Mouse (Mus musculus) C2C12 (cell line): ENCODE measurements around the gene Pmfbp1. TPM values are rescaled to one million over a fixed set of nuclear protein-coding genes. Genes with fewer than 3 reads are reported as not detected.
"Not testable (repeated sequence)": the region's sequence is repeated elsewhere in the genome, so short reads cannot be mapped to it uniquely, and the experiment has no call there.

Source experiments
- H3K27me3 ChIP-seq: one replicate; pipeline ENCODE4 v1.6.1; 2011; ENCODE audit not compliant: control insufficient read depth, insufficient read depth, insufficient read length
- H3K36me3 ChIP-seq: one replicate; pipeline ENCODE4 v1.6.1; 2011; ENCODE audit not compliant: control insufficient read depth, insufficient read depth
- H3K4me3 ChIP-seq: one replicate; pipeline ENCODE4 v1.5.1; 2011; ENCODE audit warnings: mild to moderate bottlenecking, control low read depth; ENCODE audit not compliant: poor library complexity, insufficient read depth, severe bottlenecking
- H3K79me2 ChIP-seq: one replicate; pipeline ENCODE4 v1.6.1; 2011; ENCODE audit not compliant: control insufficient read depth, insufficient read depth
- H3K79me3 ChIP-seq: one replicate; pipeline ENCODE4 v1.6.1; 2011; ENCODE audit warnings: low read depth, control low read depth
- H3ac ChIP-seq: one replicate; pipeline ENCODE3; 2011; ENCODE audit warnings: low read depth; ENCODE audit not compliant: control insufficient read depth, insufficient read length
- CEBPB ChIP-seq: IDR thresholded peaks from one replicate; pipeline ENCODE4 v1.6.1; 2011; ENCODE audit warnings: low read depth, mild to moderate bottlenecking, control low read depth, moderate library complexity
- CTCF ChIP-seq: IDR thresholded peaks from one replicate; pipeline ENCODE4 v1.5.1; 2011; ENCODE audit not compliant: control insufficient read depth, insufficient read depth, insufficient read length
- FOSL1 ChIP-seq: IDR thresholded peaks from one replicate; pipeline ENCODE4 v1.8.0; 2011; ENCODE audit warnings: mild to moderate bottlenecking, low read length; ENCODE audit not compliant: poor library complexity, insufficient read depth, severe bottlenecking
- MAX ChIP-seq: IDR thresholded peaks from one replicate; pipeline ENCODE4 v1.6.1; 2011; ENCODE audit warnings: mild to moderate bottlenecking, control low read depth
- MYOD1 ChIP-seq: IDR thresholded peaks from one replicate; pipeline ENCODE4 v1.6.1; 2011; ENCODE audit warnings: low read depth; ENCODE audit not compliant: control insufficient read depth, insufficient read length
- MYOG ChIP-seq: IDR thresholded peaks from one replicate; pipeline ENCODE4 v1.6.1; 2011; ENCODE audit not compliant: control insufficient read depth, insufficient read length; ENCODE audit errors: extremely low read depth
- USF1 ChIP-seq: IDR thresholded peaks from one replicate; pipeline ENCODE4 v1.6.1; 2011; ENCODE audit warnings: low read depth, mild to moderate bottlenecking, control low read depth, moderate library complexity
- long read RNA-seq, 2 experiments: library from polyadenylated mRNA; unstranded; transcript quantifications; one replicate each; pipeline ENCODE4 v2.0.0; 2019 to 2020
- polyA plus RNA-seq: library from polyadenylated mRNA; unstranded; fragments of >200 nt; fragmentation: generic; extraction: Trizol; gene quantifications from one replicate; pipeline ENCODE4 v1.2.1, GENCODE M21; 2012; ENCODE audit warnings: missing spikeins

The Pmfbp1 gene
- not detected for polyA plus RNA-seq
- long read RNA-seq, experiment 1 = 0 reads
- long read RNA-seq, experiment 2 = 0 reads

GRCm38 (mm10) chr8:109493727-109494126 lies at the start of gene Pmfbp1:
Gene Pmfbp1, plus strand, starts transcription at chr8:109494027.
- H3K79me3 ChIP-seq = no peaks in the 10 kb centered on the region
- H3K4me3 ChIP-seq = no peak within 1 kb of the TSS
- no peaks in the 10 kb centered on the region for H3K79me2 ChIP-seq
- no peaks in the 10 kb centered on the region for H3K27me3 ChIP-seq
- no peaks in the 10 kb centered on the region for H3K36me3 ChIP-seq
- TF ChIP-seq MAX (no peak), MYOD1 (no peak), MYOG (no peak), USF1 (no peak), FOSL1 (no peak), CEBPB (no peak), CTCF (no peak)
- H3ac ChIP-seq = no peak within 1 kb of the TSS

GRCm38 (mm10) chr8:109446896-109447295 lies 46.9 kb upstream of the Pmfbp1 start:
- not testable (repeated sequence) for H3K27me3 ChIP-seq, H3K79me2 ChIP-seq, H3ac ChIP-seq, H3K4me3 ChIP-seq, H3K36me3 ChIP-seq, H3K79me3 ChIP-seq

GRCm38 (mm10) chr8:109451000-109451399 lies 42.8 kb upstream of the Pmfbp1 start:
- TF ChIP-seq USF1 = no peak
- TF ChIP-seq CEBPB = no peak
- TF ChIP-seq MYOD1 = no peak
- TF ChIP-seq CTCF = no peak
- no peak for TF ChIP-seq MYOG
- TF ChIP-seq FOSL1 = no peak
- no peak for TF ChIP-seq MAX
- no peaks in the 10 kb centered on the region for H3K79me2 ChIP-seq
- H3K4me3 ChIP-seq = no peak overlapping the region
- no peak overlapping the region for H3ac ChIP-seq
- H3K27me3 ChIP-seq = peaks cover 7% of the 10 kb centered on the region
- no peaks in the 10 kb centered on the region for H3K36me3 ChIP-seq
- no peaks in the 10 kb centered on the region for H3K79me3 ChIP-seq

- no peaks in the 10 kb centered on the region for H3K36me3 ChIP-seq
- H3K79me2 ChIP-seq = no peaks in the 10 kb centered on the region
- TF ChIP-seq CEBPB (no peak), FOSL1 (no peak), MAX (no peak), MYOD1 (no peak), USF1 (no peak), CTCF (no peak), MYOG (no peak)
- no peaks in the 10 kb centered on the region for H3K79me3 ChIP-seq
- H3K4me3 ChIP-seq = no peak overlapping the region
- no peak overlapping the region for H3ac ChIP-seq
- H3K27me3 ChIP-seq = peaks cover 19% of the 10 kb centered on the region
Measured at GRCm38 (mm10) chr8:109455113-109455512, 38.7 kb upstream of the Pmfbp1 start.

GRCm38 (mm10) chr8:109457387-109457786 lies 36.4 kb upstream of the Pmfbp1 start:
- Histone ChIP-seq H3K79me2 (no peaks in the 10 kb centered on the region), H3K36me3 (no peaks in the 10 kb centered on the region), H3K79me3 (no peaks in the 10 kb centered on the region), H3K4me3 (no peak overlapping the region), H3ac (no peak overlapping the region), H3K27me3 (peaks cover 26% of the 10 kb centered on the region)
- no peak for TF ChIP-seq FOSL1
- TF ChIP-seq CTCF = no peak
- no peak for TF ChIP-seq CEBPB
- no peak for TF ChIP-seq MYOG
- TF ChIP-seq MYOD1 = no peak
- TF ChIP-seq USF1 = no peak
- TF ChIP-seq MAX = no peak

GRCm38 (mm10) chr8:109458580-109458979 lies 35.2 kb upstream of the Pmfbp1 start:
- no peaks in the 10 kb centered on the region for H3K79me2 ChIP-seq
- no peaks in the 10 kb centered on the region for H3K79me3 ChIP-seq
- peaks cover 26% of the 10 kb centered on the region for H3K27me3 ChIP-seq
- H3ac ChIP-seq = no peak overlapping the region
- H3K4me3 ChIP-seq = no peak overlapping the region
- H3K36me3 ChIP-seq = no peaks in the 10 kb centered on the region
- TF ChIP-seq USF1 = no peak
- TF ChIP-seq MAX = no peak
- TF ChIP-seq CTCF = no peak
